32 mouse cellular contexts compared by ENCODE assay signal in genomic region chr19:45594079-45594478, GRCm38 (mm10).
"Had no signal": no experiment of that assay in that cellular context is flagged by ENCODE, and none has a peak within 500 bp of the region (broad histone marks: within the 10 kb centered on the region; RNA-seq: fewer than 3 reads in every experiment).

No protein-coding gene starts in this region.

- H3K36me3 ChIP-seq: limb, embryonic 10.5 days; liver, embryonic 13.5 days; liver, embryonic 15.5 days; lung, embryonic 15.5 days; midbrain, embryonic 10.5 days; midbrain, embryonic 12.5 days; midbrain, embryonic 13.5 days; midbrain, embryonic 15.5 days; neural tube, embryonic 12.5 days had no signal

- H3K4me2 ChIP-seq: limb, embryonic 12.5 days; limb, embryonic 13.5 days; limb, embryonic 15.5 days; liver, embryonic 11.5 days; liver, embryonic 12.5 days; liver, embryonic 13.5 days; liver, embryonic 15.5 days; lung, embryonic 14.5 days; lung, embryonic 15.5 days; midbrain, embryonic 11.5 days; midbrain, embryonic 12.5 days; midbrain, embryonic 13.5 days; midbrain, embryonic 15.5 days; neural tube, embryonic 12.5 days had no signal

- H3K4me1 ChIP-seq: limb, embryonic 15.5 days had no signal

- H3K9me3 ChIP-seq: limb, embryonic 10.5 days; limb, embryonic 12.5 days; limb, embryonic 13.5 days; limb, embryonic 15.5 days; liver, embryonic 12.5 days; liver, embryonic 13.5 days; liver, embryonic 15.5 days; lung, embryonic 15.5 days; midbrain, embryonic 10.5 days; midbrain, embryonic 12.5 days; midbrain, embryonic 13.5 days; midbrain, embryonic 15.5 days; neural tube, embryonic 12.5 days had no signal

- H3K9ac ChIP-seq: limb, embryonic 12.5 days; limb, embryonic 13.5 days; limb, embryonic 15.5 days; liver, embryonic 12.5 days; liver, embryonic 13.5 days; liver, embryonic 14.5 days; liver, embryonic 15.5 days; liver, postnatal 0 days; lung, embryonic 14.5 days; lung, embryonic 15.5 days; midbrain, embryonic 12.5 days; midbrain, embryonic 13.5 days; midbrain, embryonic 15.5 days; neural tube, embryonic 12.5 days had no signal

- H3K27ac ChIP-seq: limb, embryonic 10.5 days; limb, embryonic 12.5 days; limb, embryonic 13.5 days; limb, embryonic 15.5 days; liver, embryonic 12.5 days; liver, embryonic 13.5 days; liver, embryonic 14.5 days; liver, embryonic 15.5 days; lung, embryonic 15.5 days; macrophage; midbrain, embryonic 10.5 days; midbrain, embryonic 12.5 days; midbrain, embryonic 13.5 days; midbrain, embryonic 15.5 days; neural tube, embryonic 12.5 days had no signal

- H3K4me3 ChIP-seq: limb, embryonic 10.5 days; limb, embryonic 12.5 days; limb, embryonic 13.5 days; limb, embryonic 15.5 days; liver, embryonic 12.5 days; liver, embryonic 13.5 days; liver, embryonic 15.5 days; lung, embryonic 15.5 days; megakaryocyte, embryonic 14.5 days; midbrain, embryonic 10.5 days; midbrain, embryonic 12.5 days; midbrain, embryonic 13.5 days; midbrain, embryonic 15.5 days; myocyte; neural tube, embryonic 12.5 days had no signal

- H3K27me3 ChIP-seq: limb, embryonic 12.5 days; limb, embryonic 13.5 days; limb, embryonic 15.5 days; liver, embryonic 12.5 days; liver, embryonic 13.5 days; liver, embryonic 15.5 days; lung, embryonic 15.5 days; megakaryocyte, embryonic 14.5 days had no signal

- ATAC-seq: liver, embryonic 12.5 days; liver, postnatal 0 days; lung, postnatal 0 days; midbrain, embryonic 13.5 days; midbrain, embryonic 15.5 days; midbrain, embryonic 16.5 days had no signal

- DNase-seq: left cerebral cortex, postnatal 4 days; liver; liver, embryonic 13.5 days; liver, postnatal 0 days; lung, adult 18-20 months; lung, adult 2 months; lung, embryonic 14.5 days; lung, postnatal 10 days; lung, postnatal 14 days; lung, postnatal 36 days; lung, postnatal 4 days; midbrain, embryonic 14.5 days had no signal
